Mouse (Mus musculus) thymus, postnatal 36 days (tissue): ENCODE data around the gene Nup93.

Source experiments
- DNase-seq, 2 experiments: peaks; one replicate each; pipeline ENCODE4 v3.0.0; 2022; ENCODE audit warnings: mixed read lengths in 2 of 2

Nup93 gene

GRCm38 (mm10) chr8:94365410-94365981, 151.1 kb downstream of the Nup93 start:
- peak; percentile 78 to 83 for DNase-seq
